Mouse (Mus musculus) hindbrain, embryonic 14.5 days (tissue): Measurements from ENCODE around the gene Tcap. TPM values are rescaled to one million over a fixed set of nuclear protein-coding genes. Genes with fewer than 3 reads are reported as not detected.

Experiments used
- ATAC-seq: fragments of 200-750 bp; cut with Nextera tagmentation; 2 replicates; pipeline ENCODE4 v1.8.0; 2017; ENCODE audit warnings: moderate number of reproducible peaks, mild to moderate bottlenecking, moderate TSS enrichment, moderate library complexity; ENCODE audit not compliant: low FRiP score
- DNase-seq: peaks from one replicate; pipeline ENCODE4 v3.0.0-alpha.2; 2015; ENCODE audit warnings: low spot score
- H3K27ac ChIP-seq: fragments of 300-500 bp; sonication (generic); 2 replicates; pipeline ENCODE4 v1.5.1; 2014; ENCODE audit warnings: mild to moderate bottlenecking, moderate library complexity
- H3K27me3 ChIP-seq: fragments of 300-500 bp; sonication (generic); 2 replicates; pipeline ENCODE4 v1.6.1; 2014; ENCODE audit warnings: mild to moderate bottlenecking, low read length, mixed read lengths; ENCODE audit not compliant: control insufficient read depth, insufficient read depth
- H3K36me3 ChIP-seq: fragments of 300-500 bp; sonication (generic); replicated peaks from 2 replicates; pipeline ENCODE4 v1.6.1; 2014; ENCODE audit not compliant: control insufficient read depth, insufficient read depth
- H3K4me1 ChIP-seq: fragments of 300-500 bp; sonication (generic); replicated peaks from 2 replicates; pipeline ENCODE4 v1.6.1; 2014; ENCODE audit warnings: antibody characterized with exemption, low read length, mixed read lengths; ENCODE audit not compliant: control insufficient read depth, insufficient read depth
- H3K4me2 ChIP-seq: fragments of 300-500 bp; sonication (generic); replicated peaks from 2 replicates; pipeline ENCODE4 v1.6.1; 2014; ENCODE audit warnings: mild to moderate bottlenecking, moderate library complexity
- H3K4me3 ChIP-seq: fragments of 300-500 bp; sonication (generic); replicated peaks from 2 replicates; pipeline ENCODE4 v1.5.1; 2014; ENCODE audit warnings: mild to moderate bottlenecking, low read length
- H3K9ac ChIP-seq: fragments of 300-500 bp; sonication (generic); 2 replicates; pipeline ENCODE4 v1.6.1; 2014
- H3K9me3 ChIP-seq: fragments of 300-500 bp; sonication (generic); 2 replicates; pipeline ENCODE4 v1.6.1; 2016; ENCODE audit warnings: low read length; ENCODE audit not compliant: control insufficient read depth
- WGBS: fragments of 180-500 bp; shearing (Covaris S2); extraction: QIAGEN DNeasy Blood & Tissue Kit; methylation state at CpG from one replicate; pipeline ENCODE4 v1.1.7; 2014; 5-methylcytosine and 5-hydroxymethylcytosine counted together
- polyA plus RNA-seq: library from polyadenylated mRNA; unstranded; fragments of >200 nt; fragmentation: Nextera tagmentation; extraction: Ambion mirVana; gene quantifications from 2 replicates; pipeline ENCODE4 v1.2.1, GENCODE M21; 2014

Tcap gene
- polyA plus RNA-seq, 1 experiment from 2014 or later = not detected

DNA sequence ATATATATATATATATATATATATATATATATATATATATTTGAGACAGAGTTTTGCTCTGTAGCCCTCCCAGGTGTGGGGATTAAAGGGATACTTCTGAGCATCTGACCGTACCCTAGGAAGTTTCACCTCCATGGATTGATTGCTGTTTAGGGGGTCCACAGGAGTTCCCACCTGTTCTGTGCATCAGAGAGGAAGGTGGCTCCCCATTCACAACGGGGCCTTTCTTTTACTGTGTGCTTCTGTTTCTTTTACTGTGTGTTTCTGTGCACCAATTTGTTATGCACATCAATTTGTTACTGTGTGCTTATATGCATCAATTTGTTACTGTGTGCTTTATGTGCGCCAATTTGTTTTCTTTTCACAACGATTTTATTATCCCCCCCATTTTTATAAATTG is 42.4 kb upstream of the Tcap start:
- H3K9me3 ChIP-seq = no peaks in the 10 kb centered on the region
- 52% methylated on average over 4 of the region's 4 CpGs for WGBS

DNA sequence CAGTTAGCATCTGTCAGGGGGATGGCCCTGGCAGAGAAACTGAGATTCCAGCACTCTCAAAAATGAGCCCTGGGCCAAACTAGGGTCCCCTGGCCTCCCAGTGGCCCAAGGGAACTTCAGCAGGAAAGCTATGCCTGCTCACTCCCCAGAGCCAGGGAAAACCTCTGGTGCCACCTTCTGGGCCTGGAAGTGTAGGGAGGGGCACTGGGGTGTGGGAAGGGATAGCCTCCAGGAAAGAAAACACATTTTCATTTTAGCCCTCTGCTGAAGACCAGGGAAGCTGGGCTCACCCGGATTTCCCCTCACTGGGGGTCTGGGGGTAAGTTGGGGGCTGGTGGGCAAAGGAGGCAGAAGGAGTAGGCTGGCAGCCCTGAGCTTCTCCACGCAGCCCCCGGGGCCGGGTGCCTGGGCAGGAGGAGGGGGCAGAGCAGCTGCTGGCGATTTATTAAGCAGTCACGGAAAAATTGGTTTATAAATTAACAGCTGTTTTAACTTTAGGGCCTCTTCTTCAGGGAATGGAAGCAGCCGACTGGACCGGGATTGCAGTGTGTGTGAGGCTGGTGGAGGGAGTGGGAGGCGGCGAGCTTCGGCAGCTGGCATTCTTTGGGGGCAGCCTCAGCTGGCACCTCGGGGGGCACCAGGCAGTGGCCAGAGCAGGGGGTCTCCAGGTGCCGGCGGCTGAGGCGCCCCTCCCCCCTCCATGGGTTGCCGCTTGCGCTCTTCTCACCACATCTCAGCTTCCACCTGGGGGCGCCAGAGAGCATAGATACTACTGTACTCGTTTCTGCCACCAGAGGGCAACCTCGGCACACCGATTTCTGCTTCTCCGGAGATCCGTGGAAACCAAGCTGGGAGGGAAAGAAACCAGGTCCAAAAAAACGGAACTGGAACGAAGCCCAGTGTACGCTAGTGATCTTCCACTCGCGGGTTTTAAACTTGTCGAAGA is 41.3 kb upstream of the Tcap start:
- Histone ChIP-seq H3K4me3 (peak overlapping the region; percentile 11; the same call in 1 of the 2 replicates), H3K4me2 (peak overlapping the region; percentile 40), H3K27ac (no peak overlapping the region), H3K27me3 (peaks cover 66% of the 10 kb centered on the region), H3K9ac (no peak overlapping the region), H3K4me1 (peaks cover 16% of the 10 kb centered on the region; the same call in 1 of the 2 replicates), H3K36me3 (no peaks in the 10 kb centered on the region), H3K9me3 (no peaks in the 10 kb centered on the region)
- peak; percentile 98 for DNase-seq
- 0 out of 2 replicates have a peak, but pooled peaks have one; percentile 43 for ATAC-seq
- WGBS = under 1% methylated on average over 29 of the region's 29 CpGs

More for the DNA sequence above, 42.4 kb upstream of the Tcap start:
- Histone ChIP-seq H3K36me3 (no peaks in the 10 kb centered on the region), H3K4me3 (no peak overlapping the region), H3K27me3 (peaks cover 66% of the 10 kb centered on the region), H3K27ac (no peak overlapping the region), H3K4me2 (no peak overlapping the region), H3K9ac (no peak overlapping the region), H3K4me1 (peaks cover 16% of the 10 kb centered on the region; the same call in 1 of the 2 replicates)
- no peak for ATAC-seq
- DNase-seq = no peak

GRCm38 (mm10) chr11:98345253-98345652 is 38.4 kb upstream of the Tcap start:
- no peak overlapping the region for H3K9ac ChIP-seq
- DNase-seq (peak; percentile 81), ATAC-seq (no peak)
- peak overlapping the region; percentile 39; the same call in 1 of the 2 replicates for H3K4me2 ChIP-seq
- no peak overlapping the region for H3K4me3 ChIP-seq
- H3K36me3 ChIP-seq = no peaks in the 10 kb centered on the region
- peaks cover 6% of the 10 kb centered on the region; the same call in 1 of the 2 replicates for H3K4me1 ChIP-seq
- peaks cover 71% of the 10 kb centered on the region for H3K27me3 ChIP-seq
- WGBS = 2% methylated on average over 14 of the region's 14 CpGs
- H3K27ac ChIP-seq = no peak overlapping the region
- H3K9me3 ChIP-seq = no peaks in the 10 kb centered on the region

DNA sequence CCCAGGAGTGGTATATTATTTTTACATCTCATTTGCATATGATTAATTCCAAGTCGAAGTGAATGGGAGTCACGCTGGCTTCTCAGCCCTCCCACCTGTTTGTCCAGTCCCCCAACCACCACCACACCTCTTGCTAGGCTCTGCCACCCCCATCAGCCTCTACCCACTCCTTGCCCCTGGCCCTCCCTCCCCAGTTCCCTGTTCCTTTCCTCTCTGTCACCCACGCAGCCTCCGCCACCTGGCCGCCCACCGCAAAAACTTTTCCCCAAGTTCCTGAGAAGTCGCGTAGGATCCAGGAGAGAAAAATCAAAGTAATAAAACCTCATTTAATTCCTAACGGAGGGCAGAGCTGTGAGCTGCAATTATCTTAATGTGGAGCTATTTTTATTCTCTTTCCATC is 37.4 kb upstream of the Tcap start:
- Histone ChIP-seq H3K9me3 (no peaks in the 10 kb centered on the region), H3K4me2 (no peak overlapping the region), H3K27me3 (peaks cover 74% of the 10 kb centered on the region), H3K4me1 (peaks cover 6% of the 10 kb centered on the region; the same call in 1 of the 2 replicates), H3K4me3 (no peak overlapping the region), H3K36me3 (no peaks in the 10 kb centered on the region), H3K27ac (no peak overlapping the region), H3K9ac (no peak overlapping the region)
- WGBS = 9% methylated on average over 9 of the region's 9 CpGs
- no peak for ATAC-seq
- DNase-seq = no peak

DNA sequence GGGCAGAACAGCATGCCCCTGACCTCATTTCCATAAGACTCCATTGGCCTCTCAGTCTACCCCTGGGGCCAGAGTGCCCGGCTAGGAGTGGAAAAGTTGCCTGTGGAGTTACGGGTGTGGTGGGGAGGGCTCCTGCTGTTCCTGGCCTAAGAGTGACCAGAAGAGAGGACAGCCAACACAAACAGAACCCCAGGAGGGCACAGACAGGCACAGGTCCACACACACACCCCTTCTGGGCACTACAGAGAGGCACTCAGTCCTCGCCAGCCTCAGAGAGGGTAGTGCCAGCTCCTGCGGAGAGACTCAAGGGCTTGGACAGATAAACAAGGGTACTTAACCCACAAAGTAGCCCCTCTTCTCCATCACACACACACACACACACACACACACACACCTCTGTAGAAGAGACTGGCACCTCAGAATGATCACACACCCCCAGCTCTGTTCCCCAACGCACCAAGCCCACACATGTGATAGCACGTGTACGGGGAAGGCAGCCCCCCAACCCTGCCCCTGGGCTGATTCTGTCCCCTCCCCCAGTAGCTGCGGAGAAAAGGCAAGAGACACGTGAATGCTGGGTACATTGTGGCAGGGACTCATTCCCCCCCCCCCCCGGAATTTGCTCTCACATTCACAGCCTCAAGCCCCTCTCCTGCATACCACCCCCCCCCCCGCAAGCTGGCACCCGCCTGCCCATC is 36.1 kb upstream of the Tcap start:
- H3K9ac ChIP-seq = no peak overlapping the region
- peaks cover 6% of the 10 kb centered on the region; the same call in 1 of the 2 replicates for H3K4me1 ChIP-seq
- peaks cover 74% of the 10 kb centered on the region for H3K27me3 ChIP-seq
- 2% methylated on average over 12 of the region's 12 CpGs for WGBS
- no peak overlapping the region for H3K27ac ChIP-seq
- H3K4me3 ChIP-seq = no peak overlapping the region
- DNase-seq (no peak), ATAC-seq (0 out of 2 replicates have a peak, but pooled peaks have one; percentile 31)
- no peaks in the 10 kb centered on the region for H3K36me3 ChIP-seq
- no peaks in the 10 kb centered on the region for H3K9me3 ChIP-seq
- peak overlapping the region; percentile 93 for H3K4me2 ChIP-seq

DNA sequence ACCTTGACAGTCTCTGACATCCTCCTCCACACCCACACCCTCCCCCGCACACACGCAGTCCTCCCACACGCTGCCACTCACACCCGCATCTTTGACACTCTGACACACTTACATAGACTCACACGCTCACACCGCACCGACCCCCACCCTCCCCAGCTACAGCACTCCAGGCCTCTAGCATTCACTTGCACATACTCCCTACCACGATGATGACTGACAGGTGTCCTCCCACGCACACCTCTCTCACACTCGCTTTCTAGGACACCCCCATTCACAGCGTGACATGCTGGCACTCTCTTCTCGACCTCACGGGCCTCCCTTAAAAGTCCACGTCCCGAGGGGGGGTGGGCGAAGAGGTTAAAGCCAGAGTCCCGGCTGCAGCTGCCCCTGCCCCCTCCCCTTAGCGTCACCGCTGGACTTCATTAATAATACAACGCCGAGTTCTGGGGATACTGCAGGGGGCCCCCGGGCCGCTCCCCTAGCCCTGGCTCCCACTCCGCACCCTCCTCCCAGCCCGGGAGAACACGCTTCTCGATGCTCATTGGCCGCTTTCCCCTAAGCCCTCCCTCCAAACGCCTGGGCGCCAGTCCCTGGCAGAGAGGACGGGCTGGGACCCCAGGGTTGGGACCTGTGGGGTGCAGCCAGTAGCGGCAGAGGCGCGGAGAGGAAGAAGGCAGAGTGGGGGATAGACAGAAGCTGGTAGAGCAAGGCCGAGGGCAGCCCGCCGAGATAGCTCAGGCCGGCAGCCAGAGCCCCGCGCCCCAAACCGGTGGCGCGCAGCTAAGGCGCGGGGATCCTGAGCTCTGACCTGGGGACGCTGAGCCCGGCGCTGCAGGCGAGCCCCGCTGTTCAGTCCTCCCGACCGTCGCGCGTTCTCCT is 35.3 kb upstream of the Tcap start, which contains the start of gene Ppp1r1b:
Gene Ppp1r1b (plus strand): TSS at position 322 of the 879 bp plus-strand sequence.
- peak within 1 kb of the TSS; percentile 93 for H3K4me2 ChIP-seq
- peak within 1 kb of the TSS; percentile 57 for H3K9ac ChIP-seq
- WGBS = under 1% methylated on average over 54 of the region's 55 CpGs
- H3K27ac ChIP-seq = no peak within 1 kb of the TSS
- peaks cover 82% of the 10 kb centered on the region for H3K27me3 ChIP-seq
- H3K4me3 ChIP-seq = peak within 1 kb of the TSS; percentile 52
- H3K36me3 ChIP-seq = no peaks in the 10 kb centered on the region
- peaks cover 6% of the 10 kb centered on the region; the same call in 1 of the 2 replicates for H3K4me1 ChIP-seq
- H3K9me3 ChIP-seq = no peaks in the 10 kb centered on the region
- DNase-seq (no peak), ATAC-seq (peak; percentile 61; the same call in 1 of the 2 replicates)

GRCm38 (mm10) chr11:98349308-98349707 is 34.3 kb upstream of the Tcap start:
- Histone ChIP-seq H3K9me3 (no peaks in the 10 kb centered on the region), H3K4me2 (peak overlapping the region; percentile 93; the same call in 1 of the 2 replicates), H3K4me3 (0 out of 2 replicates have a peak overlapping the region, but pooled peaks have one; percentile 1), H3K27ac (no peak overlapping the region), H3K9ac (no peak overlapping the region), H3K4me1 (peaks cover 6% of the 10 kb centered on the region; the same call in 1 of the 2 replicates), H3K27me3 (peaks cover 84% of the 10 kb centered on the region), H3K36me3 (no peaks in the 10 kb centered on the region)
- 2% methylated on average over 9 of the region's 9 CpGs for WGBS
- no peak for ATAC-seq
- DNase-seq = no peak

GRCm38 (mm10) chr11:98352272-98352990 is 31.2 kb upstream of the Tcap start:
- Histone ChIP-seq H3K36me3 (no peaks in the 10 kb centered on the region), H3K4me1 (peaks cover 10% of the 10 kb centered on the region; the same call in 1 of the 2 replicates), H3K9ac (no peak overlapping the region), H3K27ac (no peak overlapping the region), H3K4me3 (no peak overlapping the region), H3K9me3 (no peaks in the 10 kb centered on the region), H3K27me3 (peaks cover 65% of the 10 kb centered on the region), H3K4me2 (no peak overlapping the region)
- DNase-seq (no peak), ATAC-seq (no peak)
- 79% methylated on average over 18 of the region's 18 CpGs for WGBS
